Mouse (Mus musculus) heart, embryonic 16.5 days (tissue): Measurements from ENCODE around the gene Plpp2. TPM values are rescaled to one million over a fixed set of nuclear protein-coding genes. Genes with fewer than 3 reads are reported as not detected.

Source experiments
- ATAC-seq: fragments of 200-750 bp; cut with Nextera tagmentation; replicated peaks from 2 replicates; pipeline ENCODE4 v1.8.0; 2017; ENCODE audit warnings: moderate number of reproducible peaks; ENCODE audit not compliant: insufficient read depth, low FRiP score; ENCODE audit errors: extremely low read depth
- H3K27ac ChIP-seq: fragments of 300-500 bp; sonication (generic); 2 replicates; pipeline ENCODE4 v1.5.1; 2014; ENCODE audit warnings: mild to moderate bottlenecking, low read length, control low read depth, moderate library complexity
- H3K27me3 ChIP-seq: fragments of 300-500 bp; sonication (generic); 2 replicates; pipeline ENCODE4 v1.6.1; 2014; ENCODE audit warnings: low read length, mixed read lengths; ENCODE audit not compliant: control insufficient read depth, insufficient read depth
- H3K36me3 ChIP-seq: fragments of 300-500 bp; sonication (generic); 2 replicates; pipeline ENCODE4 v1.6.1; 2014; ENCODE audit not compliant: control insufficient read depth, insufficient read depth
- H3K4me1 ChIP-seq: fragments of 300-500 bp; sonication (generic); 2 replicates; pipeline ENCODE4 v1.6.1; 2014; ENCODE audit warnings: low read length, mixed read lengths; ENCODE audit not compliant: control insufficient read depth, insufficient read depth
- H3K4me2 ChIP-seq: fragments of 300-500 bp; sonication (generic); 2 replicates; pipeline ENCODE4 v1.6.1; 2014; ENCODE audit warnings: low read depth, mild to moderate bottlenecking, control low read depth, low read length
- H3K4me3 ChIP-seq: fragments of 300-500 bp; sonication (generic); 2 replicates; pipeline ENCODE4 v1.5.1; 2014; ENCODE audit warnings: mild to moderate bottlenecking, control low read depth, low read length
- H3K9ac ChIP-seq: fragments of 300-500 bp; sonication (generic); 2 replicates; pipeline ENCODE4 v1.6.1; 2014; ENCODE audit warnings: low read length, control low read depth
- H3K9me3 ChIP-seq: fragments of 300-500 bp; sonication (generic); replicated peaks from 2 replicates; pipeline ENCODE4 v1.6.1; 2016; ENCODE audit warnings: low read length; ENCODE audit not compliant: control insufficient read depth
- WGBS: fragments of 180-500 bp; shearing (Covaris S2); extraction: QIAGEN DNeasy Blood & Tissue Kit; methylation state at CpG from one replicate; pipeline ENCODE4 v1.1.7; 2014; 5-methylcytosine and 5-hydroxymethylcytosine counted together
- polyA plus RNA-seq: library from polyadenylated mRNA; unstranded; fragments of >200 nt; fragmentation: Nextera tagmentation; extraction: Ambion mirVana; gene quantifications from 2 replicates; pipeline ENCODE4 v1.2.1, GENCODE M21; 2015

Plpp2 gene
- 6.7 and 9.8 TPM in 2 replicates for polyA plus RNA-seq

- WGBS: under 1% methylated on average over 52 of the region's 52 CpGs
- ATAC-seq: peak; percentile 86
- Histone ChIP-seq H3K27ac (no peak within 1 kb of the TSS), H3K9ac (peak within 1 kb of the TSS; percentile 79), H3K27me3 (0 out of 2 replicates have a peak, but pooled peaks cover 4% of the 10 kb centered on the region), H3K4me2 (peak within 1 kb of the TSS; percentile 100), H3K9me3 (no peaks in the 10 kb centered on the region), H3K36me3 (no peaks in the 10 kb centered on the region), H3K4me3 (peak within 1 kb of the TSS; percentile 81), H3K4me1 (peaks cover 4% of the 10 kb centered on the region; the same call in 1 of the 2 replicates)
Measured at GRCm38 (mm10) chr10:79533126-79533911, at the start of gene Plpp2. Gene Plpp2 (minus strand): TSS chr10:79533796.

GRCm38 (mm10) chr10:79581501-79581900 lies 47.9 kb upstream of the Plpp2 start:
- H3K27ac ChIP-seq: no peak overlapping the region
- H3K9me3 ChIP-seq: peaks cover 2% of the 10 kb centered on the region; the same call in 1 of the 2 replicates
- H3K4me1 ChIP-seq: no peaks in the 10 kb centered on the region
- no peaks in the 10 kb centered on the region; the same call in 1 of the 2 replicates for H3K27me3 ChIP-seq
- 81% methylated on average over 8 of the region's 8 CpGs for WGBS
- no peak for ATAC-seq
- H3K36me3 ChIP-seq: no peaks in the 10 kb centered on the region
- no peak overlapping the region for H3K9ac ChIP-seq
- H3K4me3 ChIP-seq: no peak overlapping the region
- no peak overlapping the region for H3K4me2 ChIP-seq

- no peak overlapping the region for H3K4me2 ChIP-seq
- H3K27ac ChIP-seq: no peak overlapping the region
- ATAC-seq: no peak
- H3K9ac ChIP-seq: no peak overlapping the region
- H3K4me3 ChIP-seq: no peak overlapping the region
- no peaks in the 10 kb centered on the region for H3K36me3 ChIP-seq
- no peaks in the 10 kb centered on the region for H3K4me1 ChIP-seq
- peaks cover 2% of the 10 kb centered on the region; the same call in 1 of the 2 replicates for H3K9me3 ChIP-seq
- H3K27me3 ChIP-seq: no peaks in the 10 kb centered on the region; the same call in 1 of the 2 replicates
- WGBS: 44% methylated on average over 6 of the region's 6 CpGs
Measured at GRCm38 (mm10) chr10:79580811-79581210, 47.2 kb upstream of the Plpp2 start.

- Histone ChIP-seq H3K4me1 (no peaks in the 10 kb centered on the region), H3K9ac (no peak overlapping the region), H3K27ac (no peak overlapping the region), H3K36me3 (no peaks in the 10 kb centered on the region), H3K9me3 (peaks cover 2% of the 10 kb centered on the region; the same call in 1 of the 2 replicates), H3K4me2 (no peak overlapping the region), H3K27me3 (no peaks in the 10 kb centered on the region; the same call in 1 of the 2 replicates), H3K4me3 (no peak overlapping the region)
- WGBS: 72% methylated on average over 7 of the region's 7 CpGs
- no peak for ATAC-seq
Measured at GRCm38 (mm10) chr10:79580356-79580755, 46.8 kb upstream of the Plpp2 start.

GRCm38 (mm10) chr10:79579781-79580180 lies 46.2 kb upstream of the Plpp2 start:
- Histone ChIP-seq H3K4me3 (no peak overlapping the region), H3K9me3 (peaks cover 2% of the 10 kb centered on the region; the same call in 1 of the 2 replicates), H3K27me3 (no peaks in the 10 kb centered on the region; the same call in 1 of the 2 replicates), H3K4me1 (no peaks in the 10 kb centered on the region), H3K27ac (no peak overlapping the region), H3K4me2 (no peak overlapping the region), H3K9ac (no peak overlapping the region), H3K36me3 (no peaks in the 10 kb centered on the region)
- ATAC-seq: no peak
- WGBS: 75% methylated on average over 12 of the region's 12 CpGs

- ATAC-seq: no peak
- Histone ChIP-seq H3K4me3 (no peak overlapping the region), H3K27ac (no peak overlapping the region), H3K27me3 (no peaks in the 10 kb centered on the region; the same call in 1 of the 2 replicates), H3K9me3 (peaks cover 2% of the 10 kb centered on the region; the same call in 1 of the 2 replicates), H3K9ac (no peak overlapping the region), H3K36me3 (no peaks in the 10 kb centered on the region), H3K4me1 (no peaks in the 10 kb centered on the region), H3K4me2 (no peak overlapping the region)
- WGBS: 73% methylated on average over 7 of the region's 7 CpGs
Measured at GRCm38 (mm10) chr10:79578891-79579290, 45.3 kb upstream of the Plpp2 start.

- Histone ChIP-seq H3K9ac (no peak overlapping the region), H3K4me3 (no peak overlapping the region), H3K36me3 (no peaks in the 10 kb centered on the region), H3K27me3 (no peaks in the 10 kb centered on the region; the same call in 1 of the 2 replicates), H3K9me3 (peaks cover 2% of the 10 kb centered on the region; the same call in 1 of the 2 replicates), H3K4me1 (no peaks in the 10 kb centered on the region), H3K27ac (no peak overlapping the region), H3K4me2 (no peak overlapping the region)
- WGBS: 74% methylated on average over 9 of the region's 9 CpGs
- no peak for ATAC-seq
Measured at GRCm38 (mm10) chr10:79578276-79578675, 44.7 kb upstream of the Plpp2 start.

GRCm38 (mm10) chr10:79577376-79577775 lies 43.8 kb upstream of the Plpp2 start:
- H3K27me3 ChIP-seq: no peaks in the 10 kb centered on the region; the same call in 1 of the 2 replicates
- H3K4me3 ChIP-seq: no peak overlapping the region
- 73% methylated on average over 4 of the region's 4 CpGs for WGBS
- no peak overlapping the region for H3K9ac ChIP-seq
- no peak overlapping the region for H3K4me2 ChIP-seq
- H3K36me3 ChIP-seq: no peaks in the 10 kb centered on the region
- ATAC-seq: no peak
- no peak overlapping the region for H3K27ac ChIP-seq
- H3K9me3 ChIP-seq: peaks cover 2% of the 10 kb centered on the region; the same call in 1 of the 2 replicates
- H3K4me1 ChIP-seq: no peaks in the 10 kb centered on the region

- ATAC-seq: no peak
- WGBS: 71% methylated on average over 6 of the region's 6 CpGs
- Histone ChIP-seq H3K9ac (no peak overlapping the region), H3K27ac (no peak overlapping the region), H3K4me3 (no peak overlapping the region), H3K27me3 (no peaks in the 10 kb centered on the region; the same call in 1 of the 2 replicates), H3K4me2 (no peak overlapping the region), H3K4me1 (no peaks in the 10 kb centered on the region), H3K9me3 (peaks cover under 1% of the 10 kb centered on the region; the same call in 1 of the 2 replicates), H3K36me3 (no peaks in the 10 kb centered on the region)
Measured at GRCm38 (mm10) chr10:79575754-79576153, 42.2 kb upstream of the Plpp2 start.
